Mouse (Mus musculus): ENCODE measurements around the gene Plaa.

- TF ChIP-seq POLR2A (IDR thresholded peaks at IDR 0.05; ENCODE audit: insufficient read depth, low read length) (no peak), CTCF (IDR thresholded peaks at IDR 0.05; ENCODE audit: low read depth, low read length) (no peak), EP300 (IDR thresholded peaks at IDR 0.05; ENCODE audit: insufficient read depth, low read depth, low read length) (no peak)
These were observed 10.3 kb downstream of the Plaa start for GRCm38 (mm10) chr4:94592709-94593108.

Data from ES-Bruce4 (cell line).